Mouse (Mus musculus): ENCODE results near the gene Fate1.
"Not testable (repeated sequence)": the region's sequence is repeated elsewhere in the genome, so short reads cannot be mapped to it uniquely, and the experiment has no call there.

The Fate1 gene

DNA sequence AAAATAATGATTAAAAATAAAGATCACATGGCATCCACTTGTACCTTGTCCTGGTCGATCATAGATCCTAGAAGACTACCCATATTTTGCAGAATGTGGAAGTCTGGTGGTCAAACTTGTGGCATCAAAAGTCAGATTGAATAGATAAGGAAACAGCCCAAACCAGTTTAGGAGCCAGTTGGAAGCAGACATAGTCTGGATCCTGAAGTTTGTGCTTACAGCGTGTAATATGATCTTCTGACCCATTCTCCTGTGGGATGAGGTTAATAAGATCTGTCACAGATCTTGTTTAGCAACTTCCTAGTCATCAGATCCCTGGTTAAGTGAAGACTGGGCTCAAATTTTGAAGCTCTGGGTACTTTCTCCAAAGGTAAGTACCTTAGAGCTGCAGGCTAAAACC, at the start of gene Fate1:
Fate1 (plus strand) TSS at position 301 of the 400 bp plus-strand sequence.
- DNase-seq, result no peak

DNA sequence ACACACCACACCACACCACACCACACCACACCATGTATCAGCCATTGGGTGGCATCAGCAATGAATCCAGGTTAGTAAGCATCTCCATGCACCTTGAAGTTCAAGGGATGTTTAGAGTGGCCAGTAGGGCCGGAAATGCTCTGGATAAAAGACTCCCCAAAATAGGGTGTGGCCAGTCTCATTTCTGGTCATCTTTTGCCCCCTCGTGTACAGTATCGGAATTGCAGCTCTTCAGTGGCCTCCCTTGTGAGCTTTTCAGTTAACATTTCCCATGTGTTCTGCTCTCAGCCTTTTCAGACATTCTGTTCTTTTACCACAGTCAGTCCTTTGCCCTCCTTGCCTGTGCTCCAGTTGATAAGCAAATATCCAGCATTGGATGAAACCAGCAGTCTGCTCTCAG, 26.2 kb upstream of the Fate1 start:
- DNase-seq, result peak; percentile 16

DNA sequence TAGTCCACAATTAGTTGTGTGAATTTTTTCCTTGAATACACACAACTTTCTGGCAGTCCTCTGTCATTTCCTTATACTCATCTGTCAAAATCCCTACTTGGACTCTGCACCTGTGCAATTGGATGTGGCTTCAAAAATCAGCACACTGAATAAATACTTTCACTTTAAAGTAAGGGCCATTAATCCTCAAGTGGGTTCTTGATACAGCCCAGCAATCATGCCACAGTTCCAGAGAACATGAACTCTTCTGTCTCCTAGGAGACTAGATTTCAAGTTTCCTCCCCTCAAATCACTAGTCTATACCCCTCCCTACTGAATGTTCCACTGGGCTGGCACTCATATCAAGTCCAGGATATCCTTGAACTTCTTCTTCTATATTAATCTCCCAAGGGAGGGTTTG, 14.4 kb upstream of the Fate1 start:
- no peak for DNase-seq

DNA sequence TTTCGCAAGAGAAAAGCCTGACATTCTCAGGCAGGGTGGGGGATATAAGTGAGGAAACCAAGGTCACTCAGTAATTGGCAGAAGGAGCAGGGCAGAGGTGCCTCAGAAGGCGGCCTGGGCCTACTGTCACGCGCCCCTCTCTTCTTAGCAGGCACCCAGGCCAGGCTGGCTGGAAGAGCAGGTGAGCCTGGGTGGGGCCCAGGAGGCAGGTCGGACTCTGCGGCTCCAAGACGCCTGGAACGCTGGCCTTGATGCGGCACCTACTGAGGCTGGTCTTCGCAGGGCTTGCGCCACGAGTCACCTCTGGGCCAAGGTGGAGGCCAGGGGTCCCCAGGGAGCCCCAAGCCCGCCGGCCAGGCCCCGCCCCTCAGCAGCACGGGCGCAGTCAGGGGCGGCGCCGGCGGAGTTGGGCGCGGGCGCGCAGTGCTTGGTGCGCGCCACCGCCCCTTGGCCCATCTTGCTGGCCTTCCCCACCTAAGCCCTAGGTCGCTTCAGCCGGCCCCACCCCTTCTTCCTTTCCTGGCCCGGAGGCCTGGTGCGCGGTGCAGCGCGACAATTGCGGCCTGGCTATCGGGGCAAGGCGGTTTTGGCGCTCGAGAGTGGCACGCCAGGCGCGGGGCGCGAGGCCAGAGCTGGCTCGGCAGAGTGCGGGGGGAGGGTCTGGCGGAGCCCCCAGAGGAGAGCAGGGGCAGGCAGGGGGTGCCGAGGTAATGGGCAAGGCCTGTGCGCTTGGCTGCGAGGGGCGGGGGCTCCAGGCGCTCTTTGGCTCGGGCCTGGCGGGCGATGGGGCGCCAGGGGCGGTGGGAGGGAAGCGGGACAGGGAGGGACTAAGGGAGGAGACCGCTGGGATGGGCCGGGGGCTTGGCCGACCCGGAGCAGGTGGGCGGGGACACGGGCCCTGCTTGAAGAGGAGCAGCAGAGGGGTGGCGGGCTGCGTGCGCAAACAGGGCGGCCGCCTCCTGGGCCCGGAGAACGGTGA, 10.4 kb upstream of the Fate1 start, which contains the start of gene Prrg3:
Prrg3 (plus strand) TSS at position 552 of the 979 bp plus-strand sequence.
- peak; percentile 47 for DNase-seq

DNA sequence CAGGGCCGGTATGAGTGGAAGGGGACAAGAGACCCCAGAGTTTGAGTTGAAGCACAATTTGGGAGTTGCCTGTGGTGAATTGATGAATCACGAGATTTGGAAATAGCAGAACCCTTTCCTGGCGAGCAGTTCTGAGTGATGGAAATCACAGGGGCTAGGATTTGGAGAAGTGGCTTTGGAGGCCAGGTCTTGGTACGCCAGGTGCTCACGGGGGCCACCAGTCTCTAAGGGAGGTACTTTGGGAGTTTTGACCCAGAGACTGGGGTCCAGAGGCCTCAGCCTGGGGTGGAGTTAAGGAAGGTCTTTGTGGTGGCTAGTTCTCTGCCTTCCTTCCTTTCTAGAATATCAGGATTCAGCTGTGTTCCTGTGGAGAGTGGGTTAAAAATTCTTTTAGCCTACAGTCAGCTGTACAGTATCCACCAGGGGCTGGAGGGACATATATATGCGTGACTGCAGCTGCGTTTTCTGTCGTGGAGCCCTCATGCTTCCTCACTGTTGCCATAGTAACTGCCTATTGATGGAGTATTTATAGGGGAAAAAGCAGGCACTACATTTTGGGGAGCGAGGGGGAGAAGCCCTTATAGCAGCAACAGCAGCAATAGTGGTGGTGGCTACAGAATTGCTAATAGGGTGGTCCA, 9.4 kb upstream of the Fate1 start:
- peak; percentile 7 for DNase-seq

DNA sequence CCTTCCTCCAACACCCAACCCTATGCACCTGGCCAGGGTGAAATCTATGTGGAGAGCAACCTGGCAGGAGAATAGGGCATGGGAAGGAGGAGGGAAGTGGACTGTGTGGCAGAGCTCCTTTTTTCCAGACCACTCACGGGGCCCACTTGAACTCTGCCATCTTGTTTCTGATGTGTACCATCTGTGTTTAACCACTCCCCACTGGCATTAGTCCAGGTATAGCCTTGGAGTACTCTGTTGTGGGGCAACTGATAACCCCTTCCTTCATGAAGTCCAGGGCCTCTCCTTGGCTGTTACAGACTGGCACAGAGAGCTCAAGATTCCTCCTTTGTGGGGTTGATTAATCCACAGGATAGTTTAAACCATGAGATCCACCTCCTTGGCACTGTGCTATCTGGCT, 4.6 kb upstream of the Fate1 start:
- no peak for DNase-seq

DNA sequence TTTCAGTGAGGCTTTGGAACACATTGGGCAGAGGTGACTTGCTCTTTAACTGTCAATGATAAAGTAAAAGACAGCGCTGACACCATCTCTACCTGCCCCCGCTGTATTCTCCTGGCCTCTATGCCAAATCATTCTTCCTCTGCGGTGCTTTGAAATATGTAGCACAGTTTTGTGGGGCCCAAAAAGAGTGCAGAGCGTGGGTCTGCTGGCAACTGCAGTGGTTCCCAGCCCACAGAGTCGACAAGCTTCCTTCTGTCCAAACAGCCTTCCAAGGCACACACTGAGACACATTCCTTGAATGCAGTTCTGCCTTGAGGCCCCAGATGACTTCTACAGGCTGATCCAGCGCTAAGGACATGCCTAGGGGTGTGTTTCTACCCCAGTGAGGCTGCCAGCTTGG, 4.0 kb upstream of the Fate1 start:
- DNase-seq, result no peak

DNA sequence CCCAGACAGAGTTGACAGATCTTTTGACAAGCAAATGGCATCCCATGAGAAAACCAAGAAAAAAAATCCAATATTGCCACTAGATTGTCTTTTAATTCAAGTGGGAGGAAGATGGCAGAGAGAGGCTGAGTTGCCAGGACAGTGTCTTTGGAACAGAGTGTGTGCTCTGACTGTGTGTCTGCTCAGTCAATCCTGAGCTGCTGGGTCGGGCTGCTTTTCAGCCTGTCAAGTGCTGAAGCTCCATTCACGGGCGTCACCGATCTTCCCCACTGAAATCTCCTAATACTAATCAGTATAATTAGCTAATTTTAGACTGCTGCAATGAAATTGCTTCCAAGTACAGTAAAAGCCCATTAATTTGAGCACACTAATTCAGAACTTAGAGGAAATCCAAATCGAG, 1.5 kb upstream of the Fate1 start:
- DNase-seq, result no peak

DNA sequence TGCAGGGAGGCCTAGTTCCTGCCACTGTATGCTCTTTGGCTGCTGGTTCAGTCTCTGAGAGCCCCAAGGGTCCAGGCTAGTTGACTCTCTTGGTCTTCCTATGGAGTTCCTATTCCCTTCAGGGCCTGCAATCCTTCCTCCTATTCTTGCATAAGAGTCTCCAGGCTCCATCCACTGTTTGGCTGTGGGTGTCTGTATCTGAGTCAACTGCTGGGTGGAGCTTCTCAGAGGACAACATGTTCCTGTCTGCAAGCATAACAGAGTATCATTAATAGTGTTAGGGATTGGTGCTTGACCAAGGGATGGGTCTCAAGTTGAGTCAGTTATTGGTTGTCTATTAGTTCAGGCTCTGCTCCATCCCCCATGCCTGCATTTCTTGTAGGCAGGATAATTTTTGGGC, 4.9 kb downstream of the Fate1 start:
- not testable (repeated sequence) for DNase-seq

DNA sequence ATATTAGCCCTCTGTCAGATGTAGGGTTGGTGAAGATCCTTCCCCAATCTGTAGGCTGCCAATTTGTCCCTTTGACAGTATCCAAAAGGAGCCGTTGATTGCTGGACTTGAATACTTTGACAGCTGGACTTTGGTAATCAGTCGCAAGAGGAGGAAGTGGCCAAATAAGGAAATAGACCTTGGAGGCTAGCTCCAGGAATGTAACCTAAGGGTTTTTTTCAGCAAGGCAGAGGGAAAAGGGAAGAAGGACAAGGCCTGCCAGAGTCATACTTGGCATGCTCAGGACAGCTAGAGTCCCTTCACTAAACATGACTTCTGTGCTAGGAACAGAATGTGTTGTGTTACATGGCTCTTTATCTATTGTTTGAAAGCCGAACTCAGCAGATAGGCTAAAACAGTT, 7.7 kb downstream of the Fate1 start:
- no peak for DNase-seq

DNA sequence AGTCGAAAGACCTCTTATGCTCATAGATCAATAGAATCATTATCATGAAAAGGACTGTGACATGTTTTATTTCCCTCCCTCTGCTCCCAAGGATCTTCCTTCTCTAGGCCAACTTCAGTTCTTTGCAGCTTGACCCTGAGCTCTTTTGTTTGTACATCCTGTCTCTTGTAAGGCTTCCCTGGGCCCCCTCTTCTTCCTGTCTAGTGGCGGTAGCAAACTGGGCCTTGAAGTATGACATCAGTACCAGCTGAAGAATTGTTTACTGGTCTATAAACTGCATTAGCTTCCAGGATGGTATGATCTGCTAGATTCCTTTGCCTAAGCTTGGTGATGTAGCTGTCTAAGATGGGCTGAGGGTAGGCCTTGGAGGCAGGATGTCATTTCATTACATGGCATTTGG, 8.5 kb downstream of the Fate1 start:
- no peak for DNase-seq

DNA sequence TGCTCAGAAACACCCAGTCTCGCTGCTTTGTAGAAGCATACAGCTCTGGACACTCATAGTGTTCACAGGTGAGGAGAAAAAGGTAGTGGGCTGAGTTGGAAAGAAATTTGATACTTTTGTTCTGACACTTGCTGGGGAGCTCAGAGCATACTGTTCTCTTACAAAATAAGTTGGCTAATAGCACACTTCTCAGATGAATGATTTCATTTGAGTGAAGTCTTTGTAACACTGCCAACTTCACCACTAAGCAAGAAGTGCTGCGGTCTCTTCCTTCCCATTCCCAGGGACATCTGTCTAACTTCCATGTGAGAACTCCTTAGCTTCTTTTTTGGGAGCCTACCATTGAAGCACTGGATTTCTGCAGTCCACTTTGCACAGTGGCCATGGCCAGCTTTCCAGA, 10.4 kb downstream of the Fate1 start:
- DNase-seq, result no peak

DNA sequence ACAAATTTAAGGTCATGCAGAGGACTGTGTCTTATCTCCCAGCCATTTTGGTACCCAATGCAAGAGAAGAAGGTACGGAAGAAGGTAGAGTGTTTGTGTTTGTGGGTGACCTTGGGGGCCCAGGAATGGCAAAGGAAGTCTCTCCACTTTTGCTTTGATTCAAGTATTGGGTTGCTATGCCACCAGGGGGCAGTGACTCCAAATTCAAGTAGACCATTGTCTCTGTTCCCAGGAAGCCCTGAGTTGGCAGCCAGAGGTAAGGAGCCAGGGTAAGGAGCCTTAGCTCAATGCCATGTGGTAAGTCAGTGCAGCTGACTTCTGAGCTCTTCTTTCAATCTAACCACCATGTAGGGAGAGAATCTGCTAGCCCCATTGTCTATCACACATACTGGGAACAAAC, 11.0 kb downstream of the Fate1 start:
- DNase-seq, result no peak

DNA sequence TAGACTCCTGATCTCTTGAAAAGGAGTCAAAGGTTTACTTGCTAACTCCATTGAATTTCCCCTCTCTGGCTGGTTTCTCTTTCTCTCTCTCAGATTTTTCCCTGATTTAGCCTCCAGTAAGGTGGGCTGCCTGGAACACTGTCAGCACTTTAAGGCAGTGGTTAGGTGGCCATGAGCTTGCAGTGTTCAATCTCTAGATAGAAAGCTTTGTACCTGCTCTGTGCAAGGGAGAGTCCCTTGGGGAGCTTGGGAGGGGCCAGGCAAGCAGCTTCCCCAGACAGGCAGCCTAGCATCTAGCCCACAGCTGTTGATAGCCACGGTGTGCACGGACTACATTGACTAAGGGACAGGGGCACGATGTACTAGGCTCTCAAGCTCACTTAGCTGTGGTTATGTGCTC, 18.8 kb downstream of the Fate1 start, which contains the start of gene Cnga2:
Cnga2 (plus strand) TSS at position 301 of the 400 bp plus-strand sequence.
- no peak for DNase-seq

DNA sequence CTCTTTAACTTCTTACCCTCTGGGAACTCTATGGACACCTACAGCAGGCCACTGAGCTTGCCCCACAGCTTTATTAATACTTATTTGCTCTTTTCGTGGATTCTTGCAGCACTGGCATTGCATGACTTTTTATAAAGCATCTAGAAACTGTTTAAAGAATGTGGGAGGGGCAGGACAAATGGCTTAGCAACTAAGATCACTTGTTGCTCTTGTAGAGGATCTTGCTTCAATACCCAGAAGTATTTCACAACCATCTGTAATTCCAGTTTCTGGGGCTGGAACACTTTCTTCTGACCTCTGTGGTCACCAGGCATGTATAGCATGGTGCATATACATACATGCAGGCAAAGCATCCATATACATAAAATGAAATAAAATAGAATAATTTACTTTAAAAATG, 23.2 kb downstream of the Fate1 start:
- DNase-seq, result no peak

DNA sequence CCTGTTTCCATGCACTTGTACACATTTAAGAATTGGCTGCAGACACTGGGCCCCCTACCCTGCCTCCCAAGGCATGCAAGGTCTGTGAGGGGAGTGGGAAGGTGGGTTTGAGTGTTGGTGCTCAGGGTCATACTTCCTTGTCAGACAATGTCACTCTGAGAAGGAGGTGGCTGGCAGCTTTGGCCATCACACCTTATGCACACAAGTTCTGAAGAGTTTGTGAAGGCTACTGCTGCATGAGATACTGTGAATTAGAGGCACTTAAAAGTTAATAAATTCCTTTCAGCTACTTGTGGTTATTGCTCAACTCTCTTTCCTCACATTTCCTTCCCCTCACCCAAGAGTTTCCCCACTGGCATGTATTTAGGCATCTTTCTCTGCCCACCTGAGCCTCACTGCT, 37.1 kb downstream of the Fate1 start:
- DNase-seq, result no peak

DNA sequence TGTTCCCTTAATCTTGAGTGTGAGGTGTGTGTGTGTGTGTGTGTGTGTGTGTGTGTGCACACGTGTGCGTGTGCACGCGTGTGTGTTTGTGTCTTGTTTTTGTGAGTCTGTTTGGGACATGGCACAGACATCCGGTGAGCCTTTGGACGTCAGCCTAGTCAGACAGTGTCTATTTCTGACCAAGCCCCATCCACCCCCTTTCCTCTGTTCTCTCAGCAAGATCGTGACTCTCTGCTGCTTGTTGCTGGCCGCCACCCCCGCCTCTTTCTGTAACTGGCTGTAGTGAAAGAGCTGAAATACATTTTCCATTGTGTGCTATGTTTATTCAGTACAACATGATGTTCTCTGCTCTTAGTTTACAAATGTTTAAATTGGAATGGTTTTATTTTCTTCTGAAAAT, 39.5 kb downstream of the Fate1 start:
- peak; percentile 4 for DNase-seq

DNA sequence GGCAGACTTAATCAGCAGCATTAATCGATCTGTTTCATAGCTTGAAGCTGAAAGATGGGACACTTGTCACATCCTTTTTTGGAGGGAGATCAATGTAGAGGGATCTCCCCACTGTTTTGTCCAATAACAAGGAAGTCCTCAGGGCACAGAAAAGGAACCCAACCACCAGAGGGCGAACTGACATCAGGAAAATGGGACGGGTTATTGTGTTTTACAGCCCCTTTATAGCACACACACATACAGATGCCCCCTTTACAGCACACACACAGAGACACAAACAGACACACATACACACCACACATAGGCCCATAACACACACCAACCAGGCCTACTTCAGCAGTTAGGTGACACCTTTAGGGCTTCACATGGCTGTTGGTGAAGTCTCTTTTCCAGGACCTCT, 40.0 kb downstream of the Fate1 start:
- peak; percentile 32 for DNase-seq

DNA sequence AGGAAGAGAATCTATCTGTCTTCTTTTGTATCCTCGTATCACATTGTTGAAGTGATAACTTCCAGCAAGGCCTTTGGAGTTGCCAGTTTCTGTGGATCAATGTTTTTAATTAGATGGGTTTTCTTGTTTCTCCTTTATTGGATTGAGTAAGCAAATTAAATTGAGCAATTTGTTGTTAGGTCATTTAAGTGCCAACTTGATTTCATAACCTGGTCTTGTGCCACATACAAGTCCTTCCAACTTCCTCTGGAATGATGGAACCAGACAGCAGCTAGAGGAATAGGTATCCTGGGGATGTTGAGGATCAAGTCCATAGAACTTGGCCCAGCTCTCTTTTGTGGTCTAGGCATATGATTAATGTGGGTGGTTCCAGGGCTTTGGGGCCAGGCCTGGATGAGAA, 49.5 kb downstream of the Fate1 start:
- DNase-seq, result no peak

DNA sequence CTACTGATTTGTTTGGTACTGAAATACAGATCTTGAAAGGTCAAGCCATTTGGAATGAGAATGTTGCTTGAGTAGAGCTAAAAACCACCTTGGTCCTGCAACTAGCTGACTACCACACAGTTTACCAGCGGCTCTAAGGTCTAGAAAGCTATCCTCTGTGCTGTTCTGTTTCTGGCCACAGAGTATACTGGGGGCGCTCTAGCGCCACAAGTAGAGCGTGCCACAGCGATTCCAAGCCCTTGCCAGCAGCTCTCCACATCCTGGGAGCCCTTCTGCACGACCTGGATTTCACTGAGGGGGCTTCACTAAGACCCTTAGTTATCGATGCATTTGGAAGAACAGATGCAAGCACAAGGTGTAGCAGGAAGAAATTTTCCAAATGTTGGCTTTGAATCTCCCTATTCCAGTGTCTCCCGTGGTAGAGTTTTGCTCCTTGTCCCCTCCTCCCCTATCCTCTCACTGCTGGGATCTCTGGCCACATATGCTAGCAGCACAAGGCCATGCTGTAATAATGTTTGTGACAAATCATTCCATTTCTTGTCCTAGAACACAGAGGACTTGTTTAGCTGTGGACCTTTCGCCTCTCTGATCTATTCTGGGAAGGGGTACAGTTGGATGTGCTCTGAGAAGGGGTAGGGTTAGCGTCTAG, 50.1 kb downstream of the Fate1 start:
- peak; percentile 34 for DNase-seq

DNA sequence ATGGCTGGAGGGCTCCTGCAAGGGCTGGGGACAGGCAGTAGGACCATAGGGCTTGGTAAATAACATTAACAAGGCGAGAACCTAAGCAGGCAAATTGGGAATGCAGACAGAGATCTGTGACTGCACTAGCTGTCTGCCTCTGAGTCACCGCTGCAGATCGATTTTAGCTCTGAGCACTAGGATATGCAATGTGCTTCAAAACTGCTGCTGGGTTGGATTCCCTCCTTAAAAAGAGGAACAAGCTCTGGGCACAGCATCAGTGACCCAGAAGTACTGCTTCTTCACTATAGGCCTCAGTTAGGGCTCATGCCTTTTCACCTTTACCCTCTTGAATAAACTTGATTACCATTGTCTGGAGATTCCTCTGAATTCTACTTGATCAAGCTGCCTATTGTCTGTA, 50.8 kb downstream of the Fate1 start:
- no peak for DNase-seq

Data from right cerebral cortex, postnatal 4 days (tissue).